15 mouse cellular contexts compared by ENCODE assay signal in genomic region chr10:111196191-111196590, GRCm38 (mm10).
"Had no signal": no experiment of that assay in that cellular context is flagged by ENCODE, and none has a peak within 500 bp of the region (broad histone marks: within the 10 kb centered on the region; RNA-seq: fewer than 3 reads in every experiment).

No protein-coding gene starts in this region.

- ATAC-seq: inflammation-experienced regulatory T-cells, adult 6 months; intestine, postnatal 0 days; lung, postnatal 0 days; midbrain, embryonic 16.5 days had no signal

- H3K4me1 ChIP-seq: limb, embryonic 12.5 days had no signal

- DNase-seq: kidney, adult 8-10 months; kidney, postnatal 36 days; layer of hippocampus, adult 9-11 months; lung, postnatal 36 days; thymus, adult 2 months; thymus, postnatal 25 days had no signal

- H3K9me3 ChIP-seq: limb, embryonic 12.5 days; neural tube, embryonic 15.5 days had no signal

- H3K9ac ChIP-seq: limb, embryonic 12.5 days; neural tube, embryonic 15.5 days had no signal

- H3K4me3 ChIP-seq: limb, embryonic 12.5 days; myocyte; neural tube, embryonic 15.5 days had no signal

- H3K27me3 ChIP-seq: limb, embryonic 12.5 days; neural tube, embryonic 15.5 days had no signal

- H3K27ac ChIP-seq: kidney, postnatal 0 days; limb, embryonic 12.5 days; neural tube, embryonic 15.5 days; stomach, postnatal 0 days had no signal

- H3K4me2 ChIP-seq: limb, embryonic 12.5 days; neural tube, embryonic 15.5 days had no signal

- H3K36me3 ChIP-seq: limb, embryonic 12.5 days; neural tube, embryonic 15.5 days had no signal
